Mouse (Mus musculus) kidney, embryonic 16.5 days (tissue): ENCODE results near the gene Galnt18. TPM values are rescaled to one million over a fixed set of nuclear protein-coding genes. Genes with fewer than 3 reads are reported as not detected.

ENCODE experiments used
- ATAC-seq: fragments of 200-750 bp; cut with Nextera tagmentation; 2 replicates; pipeline ENCODE4 v1.8.0; 2017; ENCODE audit warnings: moderate TSS enrichment; ENCODE audit not compliant: low FRiP score, low TSS enrichment
- H3K27ac ChIP-seq: fragments of 300-500 bp; sonication (generic); 2 replicates; pipeline ENCODE4 v1.5.1; 2014; ENCODE audit warnings: low read length
- H3K27me3 ChIP-seq: fragments of 300-500 bp; sonication (generic); 2 replicates; pipeline ENCODE4 v1.6.1; 2014; ENCODE audit warnings: low read length, control low read depth, mixed read lengths; ENCODE audit not compliant: insufficient read depth
- H3K36me3 ChIP-seq: fragments of 300-500 bp; sonication (generic); 2 replicates; pipeline ENCODE4 v1.6.1; 2014; ENCODE audit warnings: low read length, control low read depth, mixed read lengths; ENCODE audit not compliant: insufficient read depth
- H3K4me1 ChIP-seq: fragments of 300-500 bp; sonication (generic); 2 replicates; pipeline ENCODE4 v1.6.1; 2014; ENCODE audit warnings: low read length, control low read depth, mixed read lengths; ENCODE audit not compliant: insufficient read depth
- H3K4me2 ChIP-seq: fragments of 300-500 bp; sonication (generic); replicated peaks from 2 replicates; pipeline ENCODE4 v1.6.1; 2014; ENCODE audit warnings: low read depth, low read length
- H3K4me3 ChIP-seq: fragments of 300-500 bp; sonication (generic); 2 replicates; pipeline ENCODE4 v1.5.1; 2014; ENCODE audit warnings: mild to moderate bottlenecking, low read length
- H3K9ac ChIP-seq: fragments of 300-500 bp; sonication (generic); replicated peaks from 2 replicates; pipeline ENCODE4 v1.6.1; 2014; ENCODE audit warnings: low read length
- H3K9me3 ChIP-seq: fragments of 300-500 bp; sonication (generic); 2 replicates; pipeline ENCODE4 v1.6.1; 2016; ENCODE audit warnings: low read length, control low read depth
- WGBS: fragments of 180-500 bp; shearing (Covaris S2); extraction: QIAGEN DNeasy Blood & Tissue Kit; methylation state at CpG from one replicate; pipeline ENCODE4 v1.1.7; 2014; 5-methylcytosine and 5-hydroxymethylcytosine counted together
- polyA plus RNA-seq: library from polyadenylated mRNA; unstranded; fragments of >200 nt; fragmentation: Nextera tagmentation; extraction: Ambion mirVana; gene quantifications from 2 replicates; pipeline ENCODE4 v1.2.1, GENCODE M21; 2015

Galnt18 gene
- polyA plus RNA-seq, 1 experiment from 2014 or later: 46.4 TPM

DNA sequence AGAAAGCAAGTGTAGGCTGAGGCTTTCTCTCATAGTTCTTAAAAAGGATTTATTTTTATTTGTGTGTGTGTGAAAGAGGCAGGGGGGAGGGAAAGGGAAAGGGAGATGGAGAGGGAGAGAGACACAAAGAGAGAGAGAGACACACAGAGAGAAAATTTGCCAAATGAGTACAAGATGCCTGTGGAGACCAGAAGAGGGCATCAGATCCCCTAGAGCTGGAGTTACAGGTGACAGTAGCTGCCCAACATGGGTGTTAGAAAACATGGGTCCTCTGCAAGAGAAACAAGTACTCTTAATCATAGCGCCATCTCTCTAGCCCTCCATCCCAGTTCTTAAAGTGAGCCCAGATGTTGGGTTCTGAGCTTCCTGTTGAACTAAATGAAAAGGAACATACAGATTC is 228.8 kb downstream of the Galnt18 start:
- Histone ChIP-seq H3K4me3 (no peak overlapping the region), H3K27ac (no peak overlapping the region), H3K9ac (no peak overlapping the region), H3K4me1 (no peaks in the 10 kb centered on the region), H3K36me3 (0 out of 2 replicates have a peak, but pooled peaks cover 7% of the 10 kb centered on the region), H3K27me3 (no peaks in the 10 kb centered on the region), H3K4me2 (no peak overlapping the region), H3K9me3 (no peaks in the 10 kb centered on the region)
- WGBS: 88% methylated on average over 1 of the region's 1 CpGs
- no peak for ATAC-seq

DNA sequence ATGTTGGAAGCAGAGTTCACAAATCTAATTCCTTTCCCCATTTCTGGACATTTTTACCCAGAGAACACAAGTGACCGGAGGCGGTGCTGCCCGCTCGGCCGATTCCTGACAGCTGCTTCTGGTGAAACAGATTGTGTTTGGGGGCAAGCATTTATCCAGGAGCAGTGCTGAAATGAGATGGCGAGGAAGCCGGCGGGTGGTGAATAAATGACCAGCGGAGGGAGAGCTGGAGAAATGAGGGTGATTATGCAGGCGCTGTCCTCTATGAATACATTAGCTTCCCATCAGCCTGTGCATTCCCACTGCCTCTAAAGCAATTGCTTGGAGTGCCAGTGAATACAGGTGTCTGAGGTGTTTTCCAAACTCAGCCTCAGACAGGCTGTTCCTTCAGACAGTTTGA is 232.7 kb downstream of the Galnt18 start:
- no peaks in the 10 kb centered on the region for H3K4me1 ChIP-seq
- H3K9me3 ChIP-seq: no peaks in the 10 kb centered on the region
- no peak for ATAC-seq
- no peak overlapping the region for H3K9ac ChIP-seq
- H3K27ac ChIP-seq: no peak overlapping the region
- no peak overlapping the region for H3K4me3 ChIP-seq
- H3K27me3 ChIP-seq: no peaks in the 10 kb centered on the region
- no peak overlapping the region for H3K4me2 ChIP-seq
- 47% methylated on average over 10 of the region's 10 CpGs for WGBS
- H3K36me3 ChIP-seq: no peaks in the 10 kb centered on the region

DNA sequence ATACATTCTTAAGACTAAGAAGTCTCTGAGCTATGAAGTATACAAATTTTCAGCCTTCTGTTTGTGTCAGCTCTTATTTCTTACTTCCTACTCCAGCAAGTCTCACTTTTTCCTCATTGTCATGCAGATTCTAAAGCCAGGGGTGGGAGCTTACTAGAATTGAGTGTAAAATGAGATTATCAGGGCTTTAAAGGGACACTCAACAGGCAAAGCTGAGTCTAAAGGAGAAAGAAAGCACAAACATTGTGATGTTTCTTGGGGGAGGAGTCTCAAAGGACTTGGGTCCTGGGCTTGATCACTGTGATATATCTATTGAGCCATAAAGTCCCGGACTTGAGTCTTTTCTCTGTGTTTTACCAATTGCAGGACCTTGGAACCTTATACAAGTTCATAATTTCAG is 234.2 kb downstream of the Galnt18 start:
- Histone ChIP-seq H3K27me3 (no peaks in the 10 kb centered on the region), H3K9ac (no peak overlapping the region), H3K4me2 (no peak overlapping the region), H3K4me1 (no peaks in the 10 kb centered on the region), H3K9me3 (no peaks in the 10 kb centered on the region), H3K36me3 (no peaks in the 10 kb centered on the region), H3K4me3 (no peak overlapping the region), H3K27ac (no peak overlapping the region)
- WGBS: 79% methylated on average over 1 of the region's 1 CpGs
- ATAC-seq: no peak

DNA sequence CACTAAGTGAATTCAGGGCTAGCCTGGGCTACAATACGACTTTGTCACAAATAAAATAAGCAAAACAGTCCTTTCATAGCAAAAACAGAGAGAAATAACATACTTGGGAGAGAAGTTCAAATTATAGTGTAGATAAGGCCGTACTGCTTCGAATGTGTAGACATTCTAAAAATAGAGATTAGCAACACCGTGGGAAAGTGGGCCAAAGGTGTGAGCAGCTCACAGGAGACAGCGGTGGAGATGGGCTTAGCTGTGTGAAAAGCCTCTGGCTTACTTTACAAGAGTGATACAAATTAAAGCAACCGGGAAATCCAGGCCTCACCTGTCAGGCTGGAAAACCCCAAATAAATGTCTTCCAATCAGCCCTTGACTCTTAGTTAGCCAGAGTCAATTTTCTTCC is 241.8 kb downstream of the Galnt18 start:
- 70% methylated on average over 6 of the region's 6 CpGs for WGBS
- no peak overlapping the region for H3K9ac ChIP-seq
- H3K4me3 ChIP-seq: no peak overlapping the region
- no peaks in the 10 kb centered on the region for H3K9me3 ChIP-seq
- H3K4me2 ChIP-seq: no peak overlapping the region
- H3K27me3 ChIP-seq: no peaks in the 10 kb centered on the region
- H3K27ac ChIP-seq: no peak overlapping the region
- H3K36me3 ChIP-seq: 0 out of 2 replicates have a peak, but pooled peaks cover 8% of the 10 kb centered on the region
- H3K4me1 ChIP-seq: no peaks in the 10 kb centered on the region
- ATAC-seq: no peak

DNA sequence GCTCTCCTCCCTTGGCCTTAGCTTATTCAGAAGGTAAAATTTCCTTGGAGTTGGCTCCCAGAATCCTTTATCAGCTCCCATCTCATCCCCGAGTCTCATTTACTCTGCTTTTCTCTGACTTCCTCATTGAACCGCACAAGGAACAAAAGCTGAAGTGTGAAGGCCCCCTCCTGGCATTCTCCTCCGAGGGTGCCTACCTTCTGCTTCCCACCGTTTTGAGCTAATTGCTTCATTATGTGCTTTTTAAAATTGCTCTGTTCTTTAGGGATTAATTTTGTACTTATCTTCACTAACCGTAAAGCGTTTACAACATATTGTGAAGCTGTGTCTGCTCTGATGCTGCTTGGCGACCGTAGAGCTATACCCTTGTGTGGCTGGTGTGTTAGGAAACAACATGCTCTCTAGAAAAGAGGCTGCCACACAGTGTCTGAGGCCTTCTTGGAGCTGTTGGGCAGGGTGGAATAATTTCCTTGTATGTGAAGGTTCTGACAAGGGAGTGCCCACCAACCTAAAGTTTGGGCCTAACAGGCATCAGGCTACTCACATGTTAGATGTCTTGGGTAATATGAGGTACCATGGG is 244.9 kb downstream of the Galnt18 start:
- Histone ChIP-seq H3K9me3 (no peaks in the 10 kb centered on the region), H3K27ac (no peak overlapping the region), H3K4me3 (no peak overlapping the region), H3K36me3 (peaks cover 12% of the 10 kb centered on the region; the same call in 1 of the 2 replicates), H3K27me3 (no peaks in the 10 kb centered on the region), H3K9ac (no peak overlapping the region), H3K4me1 (no peaks in the 10 kb centered on the region), H3K4me2 (no peak overlapping the region)
- 69% methylated on average over 8 of the region's 8 CpGs for WGBS
- ATAC-seq: no peak

DNA sequence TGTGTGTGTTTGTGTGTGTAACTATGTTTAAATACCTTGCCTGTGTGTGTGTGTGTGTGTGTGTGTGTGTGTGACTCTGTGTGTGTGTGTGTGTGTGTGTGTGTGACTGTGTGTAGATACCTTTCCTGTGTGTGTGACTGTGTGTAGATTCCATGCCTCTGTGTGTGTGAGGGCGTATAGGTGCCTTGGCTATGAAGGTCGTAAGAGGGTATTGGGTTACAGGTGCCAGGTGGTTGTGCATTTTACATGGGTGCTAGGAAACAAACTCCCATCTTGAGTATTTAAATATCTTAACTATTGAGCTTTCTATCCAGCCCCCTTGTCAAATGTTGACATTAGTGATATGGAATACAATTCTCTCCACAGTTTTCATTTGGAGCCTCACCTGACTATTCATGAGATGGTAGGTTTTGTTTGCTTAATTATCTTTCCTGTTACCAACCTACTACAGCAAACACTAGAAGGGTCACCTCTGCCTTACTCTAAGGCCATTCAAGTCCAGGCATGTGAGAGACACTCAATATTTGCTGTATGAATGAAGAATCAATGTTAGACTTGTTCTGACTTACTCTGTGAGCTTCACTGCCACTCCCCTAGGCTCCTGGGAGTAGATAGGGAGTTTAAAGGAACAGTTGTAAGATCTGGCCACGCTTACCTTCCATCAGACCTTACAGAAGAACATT is 250.7 kb downstream of the Galnt18 start:
- Histone ChIP-seq H3K27me3 (no peaks in the 10 kb centered on the region), H3K9me3 (no peaks in the 10 kb centered on the region), H3K4me3 (no peak overlapping the region), H3K36me3 (peaks cover 5% of the 10 kb centered on the region; the same call in 1 of the 2 replicates), H3K9ac (no peak overlapping the region), H3K4me2 (no peak overlapping the region), H3K4me1 (no peaks in the 10 kb centered on the region), H3K27ac (no peak overlapping the region)
- 78% methylated on average over 3 of the region's 3 CpGs for WGBS
- no peak for ATAC-seq

DNA sequence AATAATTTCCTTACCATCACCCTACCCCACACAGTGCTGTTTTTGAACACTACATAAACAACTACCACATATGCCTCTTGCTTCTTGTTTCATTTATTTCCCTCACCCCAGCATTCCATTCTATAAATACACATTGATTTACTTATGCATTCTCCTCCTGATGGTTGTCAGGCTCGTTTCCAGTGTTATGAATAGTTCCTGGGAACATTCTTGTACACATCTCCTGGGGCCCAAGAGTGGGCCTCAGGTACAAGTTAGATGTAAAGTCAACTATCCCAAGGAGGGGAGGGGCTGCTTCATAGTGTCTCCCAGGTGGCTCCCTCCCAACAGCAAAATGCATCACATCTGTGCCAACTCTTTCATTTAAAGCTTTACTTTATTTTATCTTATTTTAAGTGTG is 251.3 kb downstream of the Galnt18 start:
- 19% methylated on average over 1 of the region's 1 CpGs for WGBS
- Histone ChIP-seq H3K4me3 (no peak overlapping the region), H3K36me3 (peaks cover 5% of the 10 kb centered on the region; the same call in 1 of the 2 replicates), H3K9me3 (no peaks in the 10 kb centered on the region), H3K4me1 (no peaks in the 10 kb centered on the region), H3K4me2 (no peak overlapping the region), H3K27me3 (no peaks in the 10 kb centered on the region), H3K9ac (no peak overlapping the region), H3K27ac (no peak overlapping the region)
- no peak for ATAC-seq

DNA sequence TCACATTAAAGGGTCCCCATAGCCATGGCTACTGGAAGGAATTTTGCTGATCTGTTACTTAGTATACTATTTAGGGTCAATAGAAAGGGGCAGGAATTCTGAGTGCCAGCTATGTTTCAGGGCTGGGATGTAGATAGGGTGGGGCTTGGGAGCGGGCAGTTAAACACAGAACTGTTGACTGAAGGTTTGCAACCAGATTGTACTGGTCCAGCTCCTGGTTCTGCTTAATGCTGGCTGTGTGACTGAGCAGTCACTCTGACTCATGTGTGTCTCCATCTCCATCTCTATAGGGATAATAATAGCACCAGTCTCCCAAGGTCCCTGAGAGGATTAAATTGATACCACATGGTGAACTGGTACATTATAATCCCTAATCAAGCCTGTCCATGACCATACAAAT is 258.9 kb downstream of the Galnt18 start:
- Histone ChIP-seq H3K9me3 (no peaks in the 10 kb centered on the region), H3K27ac (no peak overlapping the region), H3K4me1 (peaks cover 10% of the 10 kb centered on the region), H3K4me3 (no peak overlapping the region), H3K36me3 (peaks cover 3% of the 10 kb centered on the region; the same call in 1 of the 2 replicates), H3K4me2 (no peak overlapping the region), H3K27me3 (no peaks in the 10 kb centered on the region), H3K9ac (no peak overlapping the region)
- WGBS: 96% methylated on average over 1 of the region's 1 CpGs
- ATAC-seq: no peak

DNA sequence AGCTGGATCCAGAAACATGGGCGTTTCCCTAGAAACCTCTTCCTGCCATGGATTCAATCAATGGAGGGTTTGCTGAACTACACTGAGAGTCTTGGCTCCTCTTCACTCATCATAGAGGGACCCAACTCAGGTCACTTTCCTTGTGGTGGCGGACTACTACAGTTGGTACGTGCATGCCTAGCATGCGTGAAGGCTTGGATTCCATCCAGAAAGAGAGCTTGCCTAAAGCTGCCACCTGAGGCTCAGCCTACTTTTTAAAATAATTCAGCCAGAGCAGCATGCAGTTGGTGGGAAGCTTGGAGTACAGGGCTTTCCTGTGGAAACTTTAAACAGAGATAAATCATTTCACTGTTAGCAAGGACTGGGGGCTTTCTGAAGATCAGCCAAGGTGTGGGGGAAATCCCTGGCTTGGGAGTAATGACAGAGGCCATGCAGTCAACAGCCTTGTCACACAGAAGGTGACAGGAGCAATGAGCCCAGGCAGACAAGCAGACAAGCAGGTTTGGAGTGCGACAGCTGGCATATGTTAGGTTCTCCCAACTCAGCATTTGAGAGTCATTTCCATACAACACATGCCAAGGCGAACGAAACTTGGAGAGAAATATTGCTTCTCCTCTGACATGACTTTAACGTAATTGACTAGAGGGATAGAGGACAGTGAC is 261.1 kb downstream of the Galnt18 start:
- Histone ChIP-seq H3K9me3 (no peaks in the 10 kb centered on the region), H3K4me2 (no peak overlapping the region), H3K4me3 (no peak overlapping the region), H3K36me3 (peaks cover 3% of the 10 kb centered on the region; the same call in 1 of the 2 replicates), H3K27ac (no peak overlapping the region), H3K27me3 (no peaks in the 10 kb centered on the region), H3K4me1 (peaks cover 10% of the 10 kb centered on the region), H3K9ac (no peak overlapping the region)
- WGBS: 39% methylated on average over 8 of the region's 8 CpGs
- ATAC-seq: no peak

DNA sequence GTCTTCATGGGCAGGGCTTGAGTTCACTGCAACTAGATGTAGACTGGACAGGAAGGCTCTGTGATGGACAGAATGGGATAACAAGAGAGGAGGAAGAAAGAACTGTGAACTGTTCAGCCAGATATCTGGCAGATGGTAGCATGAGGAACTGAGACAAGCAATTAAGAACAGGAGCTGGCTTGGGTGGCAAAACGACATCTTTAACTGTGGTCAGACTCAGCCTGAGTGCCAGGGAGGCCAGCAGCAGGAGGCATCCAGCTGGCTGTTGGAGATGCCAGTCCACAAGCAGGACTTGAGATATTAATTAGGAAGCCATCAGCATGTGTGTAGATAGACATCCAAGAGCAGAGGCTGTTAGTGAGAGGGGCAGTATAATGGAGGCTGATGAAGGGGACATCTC is 262.9 kb downstream of the Galnt18 start:
- no peak overlapping the region for H3K9ac ChIP-seq
- 48% methylated on average over 1 of the region's 1 CpGs for WGBS
- H3K4me3 ChIP-seq: no peak overlapping the region
- H3K4me1 ChIP-seq: peaks cover 10% of the 10 kb centered on the region
- no peak overlapping the region for H3K27ac ChIP-seq
- no peak overlapping the region for H3K4me2 ChIP-seq
- H3K36me3 ChIP-seq: peaks cover 7% of the 10 kb centered on the region; the same call in 1 of the 2 replicates
- H3K27me3 ChIP-seq: no peaks in the 10 kb centered on the region
- ATAC-seq: no peak
- H3K9me3 ChIP-seq: no peaks in the 10 kb centered on the region
